Mouse (Mus musculus) thymus, adult 2 months (tissue): ENCODE measurements around the gene Igflr1.

Experiments used
- CTCF ChIP-seq: fragments of 200-500 bp; IDR thresholded peaks from 2 replicates; pipeline ENCODE4 v1.5.1; 2012; ENCODE audit warnings: mild to moderate bottlenecking, control low read depth, low read length, moderate library complexity, borderline replicate concordance; ENCODE audit not compliant: control insufficient read depth, poor library complexity, insufficient read depth; ENCODE audit errors: extremely low read depth
- POLR2A ChIP-seq: fragments of 200-500 bp; IDR thresholded peaks from 2 replicates; pipeline ENCODE4 v1.6.1; 2012; ENCODE audit warnings: mild to moderate bottlenecking, low read length, control low read depth, moderate library complexity; ENCODE audit not compliant: control insufficient read depth, poor library complexity, insufficient read depth; ENCODE audit errors: extremely low read depth

DNA sequence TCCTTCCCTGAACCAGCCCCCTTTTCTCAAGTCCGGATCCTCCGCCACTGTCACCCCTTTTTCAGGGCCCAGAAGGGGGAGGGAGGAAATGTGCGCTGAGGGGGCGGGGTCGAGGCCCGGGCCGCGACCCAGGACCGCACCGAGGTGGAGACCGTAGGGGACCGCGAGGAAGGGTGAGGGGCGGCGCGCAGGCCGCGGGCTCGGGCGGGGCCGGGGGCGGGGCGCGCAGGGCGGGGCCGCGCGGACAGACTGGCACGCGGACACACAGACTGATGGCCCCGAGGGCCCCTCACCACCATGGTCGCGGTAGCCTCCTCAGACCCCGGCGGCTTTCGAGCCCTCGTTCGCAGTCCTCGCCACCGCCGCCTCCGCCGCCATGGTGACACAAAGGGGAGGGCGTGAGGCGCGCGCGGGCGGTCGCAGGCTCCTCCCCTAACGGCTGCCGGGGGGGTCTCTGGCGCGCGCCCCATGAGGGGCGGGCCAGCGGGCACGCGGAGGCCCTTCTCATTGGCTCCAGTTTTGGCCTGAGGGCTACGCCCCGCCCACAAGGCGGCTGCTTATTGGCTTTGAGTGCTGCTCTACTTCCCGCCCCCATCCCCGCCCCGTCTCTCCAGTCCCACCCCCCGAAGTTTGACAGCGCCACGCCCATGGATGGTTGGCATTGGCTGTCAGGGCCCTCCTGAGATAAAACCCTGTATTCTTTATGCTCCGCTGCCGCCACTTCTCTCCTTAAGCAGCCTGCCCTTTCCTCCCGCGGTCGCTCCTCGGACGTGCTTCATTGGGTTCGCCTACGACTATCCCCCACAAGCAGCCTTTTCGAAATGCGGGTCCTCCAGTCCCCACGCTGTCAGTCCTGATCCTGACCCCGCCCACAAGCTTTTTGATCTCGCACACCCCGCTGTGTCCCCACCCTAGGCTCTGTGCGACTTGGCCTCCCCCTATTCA lies 30.3 kb upstream of the Igflr1 start, which contains the start of gene Arhgap33:
- TF ChIP-seq CTCF (0 out of 2 replicates have a peak, but pooled peaks have one; percentile 20), POLR2A (0 out of 2 replicates have a peak, but pooled peaks have one; percentile 15)
